Mouse (Mus musculus) kidney, embryonic 16.5 days (tissue): ENCODE results near the gene Olfr104-ps. TPM values are rescaled to one million over a fixed set of nuclear protein-coding genes. Genes with fewer than 3 reads are reported as not detected.

Experiments
- ATAC-seq: fragments of 200-750 bp; cut with Nextera tagmentation; 2 replicates; pipeline ENCODE4 v1.8.0; 2017; ENCODE audit warnings: moderate TSS enrichment; ENCODE audit not compliant: low FRiP score, low TSS enrichment
- H3K27ac ChIP-seq: fragments of 300-500 bp; sonication (generic); 2 replicates; pipeline ENCODE4 v1.5.1; 2014; ENCODE audit warnings: low read length
- H3K27me3 ChIP-seq: fragments of 300-500 bp; sonication (generic); 2 replicates; pipeline ENCODE4 v1.6.1; 2014; ENCODE audit warnings: low read length, control low read depth, mixed read lengths; ENCODE audit not compliant: insufficient read depth
- H3K36me3 ChIP-seq: fragments of 300-500 bp; sonication (generic); 2 replicates; pipeline ENCODE4 v1.6.1; 2014; ENCODE audit warnings: low read length, control low read depth, mixed read lengths; ENCODE audit not compliant: insufficient read depth
- H3K4me1 ChIP-seq: fragments of 300-500 bp; sonication (generic); 2 replicates; pipeline ENCODE4 v1.6.1; 2014; ENCODE audit warnings: low read length, control low read depth, mixed read lengths; ENCODE audit not compliant: insufficient read depth
- H3K4me2 ChIP-seq: fragments of 300-500 bp; sonication (generic); replicated peaks from 2 replicates; pipeline ENCODE4 v1.6.1; 2014; ENCODE audit warnings: low read depth, low read length
- H3K4me3 ChIP-seq: fragments of 300-500 bp; sonication (generic); 2 replicates; pipeline ENCODE4 v1.5.1; 2014; ENCODE audit warnings: mild to moderate bottlenecking, low read length
- H3K9ac ChIP-seq: fragments of 300-500 bp; sonication (generic); replicated peaks from 2 replicates; pipeline ENCODE4 v1.6.1; 2014; ENCODE audit warnings: low read length
- H3K9me3 ChIP-seq: fragments of 300-500 bp; sonication (generic); 2 replicates; pipeline ENCODE4 v1.6.1; 2016; ENCODE audit warnings: low read length, control low read depth
- WGBS: fragments of 180-500 bp; shearing (Covaris S2); extraction: QIAGEN DNeasy Blood & Tissue Kit; methylation state at CpG from one replicate; pipeline ENCODE4 v1.1.7; 2014; 5-methylcytosine and 5-hydroxymethylcytosine counted together
- polyA plus RNA-seq: library from polyadenylated mRNA; unstranded; fragments of >200 nt; fragmentation: Nextera tagmentation; extraction: Ambion mirVana; gene quantifications from 2 replicates; pipeline ENCODE4 v1.2.1, GENCODE M21; 2015

The Olfr104-ps gene
- not detected in 2 replicates for polyA plus RNA-seq

DNA sequence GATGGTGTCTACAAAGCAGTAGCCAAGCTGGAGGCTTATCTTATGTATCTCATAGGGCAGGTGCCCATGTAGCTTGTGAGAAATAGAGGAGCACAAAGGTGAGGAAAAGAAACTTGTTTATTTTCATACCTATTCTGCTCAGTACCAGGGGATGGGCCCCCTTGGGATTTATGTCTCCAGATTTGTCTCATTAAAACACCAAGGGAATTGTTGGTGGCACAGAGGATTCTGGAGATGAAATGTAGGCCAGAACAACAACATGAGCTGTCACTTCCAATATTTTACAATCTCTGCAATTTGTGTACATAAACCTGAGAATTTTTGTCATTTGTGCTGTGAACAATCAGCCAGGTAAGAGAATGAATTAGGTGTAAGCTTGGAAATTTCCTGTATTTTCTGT is at the start of gene Olfr104-ps:
TSS of gene Olfr104-ps (plus strand) at position 301 of the 400 bp plus-strand sequence.
- Histone ChIP-seq H3K9ac (no peak within 1 kb of the TSS), H3K4me1 (no peaks in the 10 kb centered on the region), H3K36me3 (no peaks in the 10 kb centered on the region), H3K9me3 (no peaks in the 10 kb centered on the region), H3K27ac (no peak within 1 kb of the TSS), H3K4me3 (no peak within 1 kb of the TSS), H3K4me2 (no peak within 1 kb of the TSS), H3K27me3 (no peaks in the 10 kb centered on the region)
- ATAC-seq: no peak

GRCm38 (mm10) chr17:37310146-37310699 is 49.2 kb upstream of the Olfr104-ps start:
- WGBS: 43% methylated on average over 2 of the region's 2 CpGs
- Histone ChIP-seq H3K4me1 (no peaks in the 10 kb centered on the region), H3K4me2 (no peak overlapping the region), H3K9ac (no peak overlapping the region), H3K36me3 (no peaks in the 10 kb centered on the region), H3K4me3 (no peak overlapping the region), H3K9me3 (no peaks in the 10 kb centered on the region), H3K27me3 (no peaks in the 10 kb centered on the region), H3K27ac (no peak overlapping the region)
- ATAC-seq: no peak

- Histone ChIP-seq H3K4me3 (no peak within 1 kb of the TSS), H3K36me3 (no peaks in the 10 kb centered on the region), H3K27ac (no peak within 1 kb of the TSS), H3K4me2 (no peak within 1 kb of the TSS), H3K9ac (no peak within 1 kb of the TSS), H3K4me1 (no peaks in the 10 kb centered on the region), H3K9me3 (peaks cover 4% of the 10 kb centered on the region; the same call in 1 of the 2 replicates), H3K27me3 (no peaks in the 10 kb centered on the region)
- no peak for ATAC-seq
Measured at GRCm38 (mm10) chr17:37316954-37317353, 42.4 kb upstream of the Olfr104-ps start, which contains the start of gene Olfr102. Gene Olfr102 (minus strand): TSS chr17:37317054.

DNA sequence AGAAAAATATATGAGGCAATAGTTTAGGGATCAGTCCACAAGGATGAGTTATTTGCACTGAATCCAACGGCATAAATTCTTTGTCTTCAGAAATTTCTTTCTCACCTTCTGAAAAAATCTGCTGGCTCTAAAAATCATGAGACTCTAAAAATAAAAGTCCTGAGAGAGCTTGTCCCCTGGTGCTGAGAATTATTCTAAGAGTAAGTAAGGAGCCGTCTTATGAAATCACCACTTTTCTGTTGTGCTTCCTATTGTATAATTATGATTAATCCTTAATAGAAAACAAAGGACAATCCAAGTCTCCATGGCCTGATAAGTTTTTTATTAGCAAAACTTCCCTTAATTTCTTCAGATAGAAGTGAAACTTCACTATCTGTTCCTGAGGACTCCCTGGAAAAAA is 19.8 kb upstream of the Olfr104-ps start, which contains the start of gene Olfr103:
TSS of gene Olfr103 (minus strand) at position 101 of the 400 bp plus-strand sequence.
- no peaks in the 10 kb centered on the region for H3K36me3 ChIP-seq
- 81% methylated on average over 2 of the region's 2 CpGs for WGBS
- ATAC-seq: no peak

GRCm38 (mm10) chr17:37378733-37379132 is 19.4 kb downstream of the Olfr104-ps start, which contains the start of gene Olfr105-ps:
Gene Olfr105-ps (plus strand): TSS chr17:37379033.
- H3K9ac ChIP-seq: no peak within 1 kb of the TSS
- H3K27me3 ChIP-seq: no peaks in the 10 kb centered on the region
- no peak within 1 kb of the TSS for H3K27ac ChIP-seq
- H3K9me3 ChIP-seq: no peaks in the 10 kb centered on the region
- ATAC-seq: no peak
- no peak within 1 kb of the TSS for H3K4me3 ChIP-seq
- no peak within 1 kb of the TSS for H3K4me2 ChIP-seq
- H3K36me3 ChIP-seq: no peaks in the 10 kb centered on the region
- no peaks in the 10 kb centered on the region for H3K4me1 ChIP-seq

More for the DNA sequence above, 19.8 kb upstream of the Olfr104-ps start, which contains the start of gene Olfr103:
- no peaks in the 10 kb centered on the region for H3K4me1 ChIP-seq
- no peak within 1 kb of the TSS for H3K27ac ChIP-seq
- H3K9me3 ChIP-seq: no peaks in the 10 kb centered on the region
- no peak within 1 kb of the TSS for H3K4me2 ChIP-seq
- H3K4me3 ChIP-seq: no peak within 1 kb of the TSS
- no peaks in the 10 kb centered on the region for H3K27me3 ChIP-seq
- H3K9ac ChIP-seq: no peak within 1 kb of the TSS

DNA sequence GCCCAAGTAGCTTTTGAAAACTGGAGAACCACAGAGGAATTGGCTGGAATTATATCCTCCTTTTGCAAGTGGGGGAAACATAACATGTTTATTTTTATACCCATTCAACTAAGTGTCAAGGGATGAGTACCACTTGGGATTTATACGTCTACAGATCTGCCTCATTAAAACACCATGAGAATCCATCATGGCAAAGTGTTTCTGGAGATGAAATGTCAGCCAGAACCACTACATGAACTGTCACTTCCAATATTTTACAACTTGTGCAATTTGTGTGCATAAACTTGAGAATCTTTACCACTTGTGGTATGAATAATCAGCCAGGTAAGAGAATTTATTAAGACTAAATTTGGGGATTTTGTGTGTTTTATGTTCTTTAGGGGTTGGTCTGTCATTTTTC is 30.7 kb downstream of the Olfr104-ps start, which contains the start of gene Olfr106-ps:
TSS of gene Olfr106-ps (plus strand) at position 301 of the 400 bp plus-strand sequence.
- H3K9me3 ChIP-seq: no peaks in the 10 kb centered on the region
- ATAC-seq: no peak
- H3K27ac ChIP-seq: no peak within 1 kb of the TSS
- H3K36me3 ChIP-seq: no peaks in the 10 kb centered on the region
- H3K4me1 ChIP-seq: no peaks in the 10 kb centered on the region
- H3K4me3 ChIP-seq: no peak within 1 kb of the TSS
- WGBS: 61% methylated on average over 1 of the region's 1 CpGs
- no peak within 1 kb of the TSS for H3K9ac ChIP-seq
- no peak within 1 kb of the TSS for H3K4me2 ChIP-seq
- no peaks in the 10 kb centered on the region for H3K27me3 ChIP-seq

GRCm38 (mm10) chr17:37398926-37399325 is 39.5 kb downstream of the Olfr104-ps start, which contains the start of gene Olfr107:
Gene Olfr107 (plus strand): TSS chr17:37399226.
- H3K4me2 ChIP-seq: no peak within 1 kb of the TSS
- H3K9ac ChIP-seq: no peak within 1 kb of the TSS
- no peaks in the 10 kb centered on the region for H3K9me3 ChIP-seq
- no peaks in the 10 kb centered on the region for H3K36me3 ChIP-seq
- WGBS: 76% methylated on average over 3 of the region's 3 CpGs
- no peaks in the 10 kb centered on the region for H3K27me3 ChIP-seq
- no peak within 1 kb of the TSS for H3K27ac ChIP-seq
- H3K4me1 ChIP-seq: no peaks in the 10 kb centered on the region
- ATAC-seq: no peak
- H3K4me3 ChIP-seq: no peak within 1 kb of the TSS

GRCm38 (mm10) chr17:37413380-37413779 is 54.0 kb downstream of the Olfr104-ps start:
- ATAC-seq: no peak
- no peak overlapping the region for H3K9ac ChIP-seq
- H3K9me3 ChIP-seq: no peaks in the 10 kb centered on the region
- H3K36me3 ChIP-seq: no peaks in the 10 kb centered on the region
- H3K27ac ChIP-seq: no peak overlapping the region
- H3K4me2 ChIP-seq: no peak overlapping the region
- H3K4me3 ChIP-seq: no peak overlapping the region
- H3K4me1 ChIP-seq: no peaks in the 10 kb centered on the region
- H3K27me3 ChIP-seq: no peaks in the 10 kb centered on the region

Other genes starting within 250 kb of the Olfr104-ps start
- not detected in 2 replicates for gene Olfr92, start 239.5 kb upstream of the Olfr104-ps start, polyA plus RNA-seq
- not detected in 2 replicates for gene Olfr93, start 198.1 kb upstream of the Olfr104-ps start, polyA plus RNA-seq
- not detected in 2 replicates for gene Ubd, start 165.7 kb upstream of the Olfr104-ps start, polyA plus RNA-seq
- gene Olfr94, start 158.6 kb upstream of the Olfr104-ps start, polyA plus RNA-seq: not detected in 2 replicates
- gene Olfr95, start 146.5 kb upstream of the Olfr104-ps start, polyA plus RNA-seq: not detected in 2 replicates
- gene Olfr96, start 139.4 kb upstream of the Olfr104-ps start, polyA plus RNA-seq: not detected in 2 replicates
- not detected in 2 replicates for gene Olfr97, start 122.3 kb upstream of the Olfr104-ps start, polyA plus RNA-seq
- gene Olfr98, start 95.8 kb upstream of the Olfr104-ps start, polyA plus RNA-seq: not detected in 2 replicates
- gene H2-M3, start 89.4 kb upstream of the Olfr104-ps start, polyA plus RNA-seq: 1.5 TPM in 2 replicates
- not detected in 2 replicates for gene Olfr99, start 76.1 kb upstream of the Olfr104-ps start, polyA plus RNA-seq
- not detected in 2 replicates for gene Olfr101, start 55.3 kb upstream of the Olfr104-ps start, polyA plus RNA-seq
- gene Olfr102, start 42.5 kb upstream of the Olfr104-ps start, polyA plus RNA-seq: not detected in 2 replicates
- gene Olfr103, start 19.9 kb upstream of the Olfr104-ps start, polyA plus RNA-seq: not detected in 2 replicates
- not detected in 2 replicates for gene Olfr105-ps, start 19.5 kb downstream of the Olfr104-ps start, polyA plus RNA-seq
- gene Olfr106-ps, start 30.8 kb downstream of the Olfr104-ps start, polyA plus RNA-seq: not detected in 2 replicates
- not detected in 2 replicates for gene Olfr107, start 39.6 kb downstream of the Olfr104-ps start, polyA plus RNA-seq
- gene Olfr108, start 85.9 kb downstream of the Olfr104-ps start, polyA plus RNA-seq: not detected in 2 replicates
- not detected in 2 replicates for gene Olfr109, start 99.3 kb downstream of the Olfr104-ps start, polyA plus RNA-seq
- not detected in 2 replicates for gene H2-M2, start 124.0 kb downstream of the Olfr104-ps start, polyA plus RNA-seq
- not detected in 2 replicates for gene Olfr110, start 132.9 kb downstream of the Olfr104-ps start, polyA plus RNA-seq
- gene Olfr111, start 148.4 kb downstream of the Olfr104-ps start, polyA plus RNA-seq: not detected in 2 replicates
- not detected in 2 replicates for gene Olfr112, start 209.9 kb downstream of the Olfr104-ps start, polyA plus RNA-seq
- not detected in 2 replicates for gene Olfr113, start 218.1 kb downstream of the Olfr104-ps start, polyA plus RNA-seq
- not detected in 2 replicates for gene Olfr114, start 233.2 kb downstream of the Olfr104-ps start, polyA plus RNA-seq